Mouse (Mus musculus): ENCODE measurements at regions not wholly inside any gene's neighbourhood (a gene's known extent, or its start where the extent isn't known, plus 50 kb on each side); places are given as distances from the start of the nearest gene placed in this dataset.

DNA sequence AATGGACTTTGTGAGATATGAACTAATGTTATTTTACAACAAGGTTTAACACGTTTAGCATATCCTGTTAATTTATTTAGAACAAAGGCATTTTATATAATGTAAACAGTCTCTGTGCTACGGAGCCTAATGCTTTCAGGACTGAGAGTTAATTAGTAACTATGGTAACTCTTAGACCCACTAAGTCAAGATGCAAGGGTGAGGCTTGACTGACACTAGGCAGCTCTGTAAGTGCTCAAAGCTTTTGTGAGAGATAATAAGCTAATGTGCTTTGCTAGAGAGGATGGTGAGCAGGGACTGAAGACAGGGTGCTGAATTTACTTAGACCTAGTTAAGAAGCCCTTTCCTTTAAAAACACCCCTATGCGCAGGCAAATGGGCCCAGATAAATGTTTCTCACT, 253.8 kb upstream of the Nrsn1 start:
- TF ChIP-seq EP300 (IDR thresholded peaks at IDR 0.05; ENCODE audit: low read depth), result no peak
- TF ChIP-seq CTCF (IDR thresholded peaks at IDR 0.05; ENCODE audit: low read depth), result no peak

Data from heart, postnatal 0 days (tissue).